Mouse (Mus musculus): ENCODE data around the gene Ugt1a6b.

Gene Ugt1a6b

GRCm38 (mm10) chr1:88212341-88213045 lies 109.4 kb downstream of the Ugt1a6b start:
- TF ChIP-seq GATA4 (IDR thresholded peaks at IDR 0.05; ENCODE audit: insufficient replicate concordance, low read length) = no peak

GRCm38 (mm10) chr1:88213061-88213460 lies 110.0 kb downstream of the Ugt1a6b start:
- no peak for TF ChIP-seq GATA4 (IDR thresholded peaks at IDR 0.05; ENCODE audit: insufficient replicate concordance, low read length)

DNA sequence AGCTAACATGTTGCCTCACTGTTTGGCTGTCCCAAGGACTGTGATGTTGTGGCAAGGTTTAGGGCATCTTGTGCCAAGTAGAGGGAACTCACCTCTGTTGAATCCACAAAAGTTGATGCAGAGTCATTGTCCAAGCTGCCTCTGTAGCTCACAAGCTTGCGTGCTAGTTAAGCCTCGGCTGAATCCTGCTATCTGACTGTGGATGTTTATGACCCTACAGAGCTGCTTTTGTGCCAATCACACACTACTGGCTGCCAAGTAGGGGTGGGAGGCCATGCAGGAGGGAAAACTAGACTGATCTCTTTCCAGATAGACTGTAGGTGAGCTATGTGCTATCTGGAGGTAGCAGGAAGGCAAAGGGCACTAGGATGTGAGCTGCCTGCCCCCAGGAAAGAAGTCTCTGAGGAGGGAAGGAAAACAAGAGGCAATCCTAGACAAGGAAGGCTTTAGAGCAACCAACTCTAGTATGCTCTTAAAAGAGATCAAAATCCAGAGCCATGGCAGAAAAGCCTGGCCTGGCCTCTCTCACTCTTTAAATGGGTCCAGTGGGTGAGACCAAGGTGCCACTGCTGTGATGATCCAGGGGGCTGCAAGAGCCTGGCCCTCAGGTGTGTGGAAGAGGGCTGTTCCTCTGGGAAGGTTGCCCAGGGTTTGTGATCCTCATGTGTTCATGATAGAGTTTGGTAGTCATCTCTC lies 110.9 kb downstream of the Ugt1a6b start:
- TF ChIP-seq GATA4 (IDR thresholded peaks at IDR 0.05; ENCODE audit: insufficient replicate concordance, low read length) = no peak

DNA sequence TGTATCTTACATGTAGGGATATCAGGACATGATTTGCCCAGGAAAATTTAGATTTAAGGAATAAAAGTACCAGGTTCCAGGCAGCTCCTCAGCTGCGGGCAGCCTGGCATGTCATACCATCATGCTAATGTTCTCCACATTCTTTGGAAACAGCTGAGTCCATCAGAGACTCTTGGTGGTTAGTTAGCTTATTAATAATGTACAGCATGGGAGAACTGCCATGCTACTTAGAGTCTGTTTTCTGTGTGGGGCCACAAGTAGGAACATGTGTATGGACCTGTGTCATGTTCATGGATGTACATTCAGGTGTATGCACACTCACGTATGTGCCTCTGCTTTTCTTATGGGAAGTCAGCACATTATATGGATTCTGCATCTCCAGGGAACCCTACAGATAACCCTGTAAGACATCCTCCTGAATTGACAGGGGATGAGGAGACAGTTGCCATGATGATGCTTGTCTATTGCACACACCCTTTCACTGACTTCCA lies 111.5 kb downstream of the Ugt1a6b start:
- no peak for TF ChIP-seq GATA4 (IDR thresholded peaks at IDR 0.05; ENCODE audit: insufficient replicate concordance, low read length)

GRCm38 (mm10) chr1:88215466-88216380 lies 112.7 kb downstream of the Ugt1a6b start:
- no peak for TF ChIP-seq GATA4 (IDR thresholded peaks at IDR 0.05; ENCODE audit: insufficient replicate concordance, low read length)

DNA sequence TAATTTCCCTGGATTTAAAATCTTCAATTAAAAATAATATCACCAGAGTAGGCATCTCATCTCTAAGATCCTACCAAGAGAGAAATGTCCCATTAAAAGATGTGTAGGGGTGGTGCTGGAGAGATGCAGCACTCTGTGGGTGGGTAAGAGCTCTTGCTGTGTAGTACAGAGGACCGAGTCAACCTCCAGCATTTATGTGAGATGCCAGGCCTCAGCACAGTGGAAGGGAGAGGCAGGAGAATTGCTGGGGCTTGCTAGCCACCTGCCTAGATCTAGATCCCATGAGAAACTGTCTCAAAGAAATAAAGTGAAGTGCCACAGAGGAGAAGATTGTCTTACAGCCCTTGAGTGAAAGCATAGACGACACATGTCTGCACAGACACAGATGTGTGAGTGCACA lies 113.5 kb downstream of the Ugt1a6b start:
- no peak for TF ChIP-seq GATA4 (IDR thresholded peaks at IDR 0.05; ENCODE audit: insufficient replicate concordance, low read length)

- TF ChIP-seq GATA4 (IDR thresholded peaks at IDR 0.05; ENCODE audit: insufficient replicate concordance, low read length) = no peak
Measured at GRCm38 (mm10) chr1:88217144-88217543, 114.1 kb downstream of the Ugt1a6b start.

DNA sequence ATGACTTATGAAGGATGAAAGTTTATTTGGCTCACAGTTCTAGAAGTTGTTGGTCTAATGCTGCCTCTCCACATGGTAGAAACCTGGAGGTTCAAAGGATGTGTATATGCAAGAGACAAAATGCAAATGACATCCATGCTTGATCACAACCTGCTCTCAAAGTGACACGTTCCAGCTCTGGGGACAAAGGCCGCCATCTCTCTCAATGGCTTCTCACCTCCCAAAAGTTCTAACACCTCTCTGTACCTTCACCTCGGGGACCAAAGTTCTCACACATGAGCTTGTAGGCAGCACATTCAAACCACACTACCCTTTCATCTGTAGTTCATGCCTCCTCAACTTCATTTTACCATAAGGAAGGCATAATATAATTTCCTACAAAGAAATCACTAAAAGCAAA lies 114.5 kb downstream of the Ugt1a6b start:
- no peak for TF ChIP-seq GATA4 (IDR thresholded peaks at IDR 0.05; ENCODE audit: insufficient replicate concordance, low read length)

- no peak for TF ChIP-seq GATA4 (IDR thresholded peaks at IDR 0.05; ENCODE audit: insufficient replicate concordance, low read length)
Measured at GRCm38 (mm10) chr1:88218051-88218450, 115.0 kb downstream of the Ugt1a6b start.

GRCm38 (mm10) chr1:88218591-88218990 lies 115.5 kb downstream of the Ugt1a6b start:
- no peak for TF ChIP-seq GATA4 (IDR thresholded peaks at IDR 0.05; ENCODE audit: insufficient replicate concordance, low read length)

GRCm38 (mm10) chr1:88219054-88219453 lies 116.0 kb downstream of the Ugt1a6b start:
- TF ChIP-seq GATA4 (IDR thresholded peaks at IDR 0.05; ENCODE audit: insufficient replicate concordance, low read length) = no peak

GRCm38 (mm10) chr1:88220336-88220735 lies 117.3 kb downstream of the Ugt1a6b start:
- no peak for TF ChIP-seq GATA4 (IDR thresholded peaks at IDR 0.05; ENCODE audit: insufficient replicate concordance, low read length)

- no peak for TF ChIP-seq GATA4 (IDR thresholded peaks at IDR 0.05; ENCODE audit: insufficient replicate concordance, low read length)
Measured at GRCm38 (mm10) chr1:88222216-88222615, 119.2 kb downstream of the Ugt1a6b start.

GRCm38 (mm10) chr1:88223591-88223990 lies 120.5 kb downstream of the Ugt1a6b start:
- no peak for TF ChIP-seq GATA4 (IDR thresholded peaks at IDR 0.05; ENCODE audit: insufficient replicate concordance, low read length)

GRCm38 (mm10) chr1:88224029-88224776 lies 121.2 kb downstream of the Ugt1a6b start:
- TF ChIP-seq GATA4 (IDR thresholded peaks at IDR 0.05; ENCODE audit: insufficient replicate concordance, low read length) = no peak
